Mouse (Mus musculus) mouse embryonic stem cell (cell line): ENCODE measurements around the gene Ccdc85a.

ENCODE experiments used
- in situ Hi-C, 2 experiments: fragments of 300-500 bp; cut with MboI; formaldehyde crosslinking; loops; 1 replicate in 1 of 2; 3 replicates in 1 of 2; pipeline ENCODE4 v1.14.3; 2019 to 2020; ENCODE audit warnings: low sequenced_read_pairs in 2 of 2, low pct_unique_long_range_greater_than_20kb in 1 of 2, mixed read lengths in 1 of 2; ENCODE audit not compliant: unreplicated experiment in 1 of 2

Ccdc85a gene

GRCm38 (mm10) chr11:28583911-28584434 is at the start of gene Ccdc85a:
Gene Ccdc85a (minus strand): TSS chr11:28584324.
- in situ Hi-C loops, result loop anchor here in 1 of 2 experiments (25.0 kb wide), 1 partner anchor 547 kb away; no protein-coding TSS in a partner anchor

- in situ Hi-C loops, result no loop called here
These were observed 49.5 kb upstream of the Ccdc85a start for GRCm38 (mm10) chr11:28633571-28634125.

DNA sequence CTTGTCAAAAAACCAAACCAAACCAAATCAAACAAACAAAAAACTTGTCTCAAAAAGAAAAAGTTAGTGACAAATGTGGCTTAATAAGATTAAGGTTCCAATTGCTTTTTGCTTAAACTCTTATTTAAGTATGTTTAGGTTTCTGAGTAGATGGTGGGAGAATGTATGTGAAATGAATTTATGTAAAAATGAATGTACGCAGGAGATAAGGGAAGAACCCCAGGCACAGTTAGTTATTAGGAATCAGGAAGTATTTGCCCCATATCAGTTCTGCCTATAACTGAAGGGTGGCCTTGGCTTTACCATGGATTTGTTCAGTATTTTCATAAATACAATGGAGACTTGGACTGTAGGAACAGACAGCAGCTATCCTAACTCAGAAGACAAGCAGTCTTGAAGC is 49.0 kb upstream of the Ccdc85a start:
- in situ Hi-C loops, result no loop called here

DNA sequence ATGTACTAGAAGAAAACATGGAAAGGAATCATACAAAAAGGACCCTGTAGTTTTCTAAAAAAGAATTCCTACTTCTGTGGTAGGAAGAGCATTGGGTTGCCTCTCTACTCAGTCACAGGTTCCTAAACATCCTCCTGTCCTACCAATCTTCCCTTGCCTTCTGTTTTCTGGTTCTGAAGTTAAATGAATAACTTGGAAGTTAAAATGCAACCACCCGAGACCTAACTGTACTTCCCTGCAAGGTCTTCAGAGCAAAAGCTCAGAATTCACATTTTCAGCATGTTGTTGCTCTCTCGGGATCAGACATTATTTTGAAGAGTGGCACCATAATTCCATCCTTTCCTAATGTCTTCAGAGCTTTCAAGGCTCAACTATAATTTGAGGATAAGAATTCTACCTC is 46.6 kb upstream of the Ccdc85a start:
- in situ Hi-C loops, result no loop called here

DNA sequence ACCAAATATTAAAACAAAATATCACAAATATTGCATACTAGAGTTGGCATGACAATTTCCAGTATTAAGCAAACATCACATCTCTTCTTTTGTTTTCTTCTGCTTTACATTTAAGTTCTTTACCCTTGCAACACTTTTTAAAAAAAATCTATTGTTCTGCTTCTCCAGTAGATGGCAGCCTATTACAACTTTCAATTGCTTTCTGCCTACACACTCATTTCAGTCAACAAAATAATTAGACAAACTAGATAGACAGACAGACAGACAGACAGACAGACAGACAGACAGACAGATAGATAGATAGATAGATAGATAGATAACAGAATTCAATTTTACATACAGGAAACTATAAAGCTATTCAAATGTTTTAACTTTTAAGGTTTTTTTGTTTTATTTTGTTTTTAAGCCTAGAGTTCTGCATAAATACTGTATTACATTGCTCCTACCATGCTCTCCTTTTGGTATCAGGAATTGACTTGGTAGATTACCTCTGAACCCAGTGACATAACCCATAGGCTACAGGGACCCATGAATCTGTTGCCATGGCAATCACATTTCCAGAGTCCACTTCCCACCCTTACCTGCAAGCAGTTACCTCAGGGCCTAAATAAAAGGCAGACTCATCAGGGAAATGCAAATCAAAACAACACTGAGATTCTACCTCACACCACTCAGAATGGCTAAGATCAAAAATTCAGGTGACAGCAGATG is 26.8 kb upstream of the Ccdc85a start:
- in situ Hi-C loops, result loop anchor here (25.0 kb wide), 1 partner anchor 201 kb away; no protein-coding TSS in a partner anchor

GRCm38 (mm10) chr11:28583138-28583910 is 800 bp downstream of the Ccdc85a start:
- in situ Hi-C loops, result loop anchor here in 1 of 2 experiments (25.0 kb wide), 1 partner anchor 546 kb away; no protein-coding TSS in a partner anchor

GRCm38 (mm10) chr11:28582218-28582617 is 1.9 kb downstream of the Ccdc85a start:
- in situ Hi-C loops, result loop anchor here in 1 of 2 experiments (25.0 kb wide), 1 partner anchor 545 kb away; no protein-coding TSS in a partner anchor

DNA sequence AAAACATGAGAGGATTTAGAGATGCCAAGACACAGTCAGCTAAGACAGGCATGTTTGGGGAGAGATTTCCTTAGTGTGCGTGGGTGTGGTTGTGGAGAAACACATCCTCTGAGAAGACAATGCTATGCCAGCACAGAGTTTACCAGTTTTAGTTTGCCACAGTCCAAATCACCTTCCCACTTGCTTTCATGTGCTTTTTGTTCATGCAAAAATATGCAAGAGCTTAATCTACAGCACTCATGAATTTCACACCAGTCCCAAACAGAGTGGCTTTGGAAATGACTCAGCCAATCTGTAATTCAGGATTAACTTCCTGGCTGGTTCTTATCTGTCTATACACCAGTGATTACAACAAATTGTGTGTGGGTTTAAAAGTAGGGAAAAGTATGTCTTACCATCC is 11.7 kb downstream of the Ccdc85a start:
- in situ Hi-C loops, result no loop called here

DNA sequence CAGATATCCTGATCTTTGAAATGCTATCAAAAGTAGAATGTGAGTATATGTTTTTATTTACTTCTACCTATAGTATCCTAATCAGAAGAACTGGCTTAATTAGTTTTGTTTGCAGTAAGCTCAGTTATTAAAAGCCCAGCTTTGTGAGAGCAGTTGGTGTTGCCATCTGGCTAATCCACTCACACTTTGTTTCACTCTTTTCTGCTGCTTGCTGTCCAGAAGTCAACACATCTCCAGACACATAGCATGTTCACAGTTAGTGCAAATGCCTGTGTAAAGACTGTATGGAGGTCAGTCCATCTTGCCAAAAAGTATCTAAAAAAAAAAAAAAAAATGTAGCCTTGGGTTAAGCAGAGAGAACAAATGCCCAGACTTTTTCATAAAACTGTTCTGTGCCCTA is 27.7 kb downstream of the Ccdc85a start:
- in situ Hi-C loops, result no loop called here

- in situ Hi-C loops, result no loop called here
These were observed 40.7 kb downstream of the Ccdc85a start for GRCm38 (mm10) chr11:28543429-28543828.

GRCm38 (mm10) chr11:28541307-28541706 is 42.8 kb downstream of the Ccdc85a start:
- in situ Hi-C loops, result no loop called here

DNA sequence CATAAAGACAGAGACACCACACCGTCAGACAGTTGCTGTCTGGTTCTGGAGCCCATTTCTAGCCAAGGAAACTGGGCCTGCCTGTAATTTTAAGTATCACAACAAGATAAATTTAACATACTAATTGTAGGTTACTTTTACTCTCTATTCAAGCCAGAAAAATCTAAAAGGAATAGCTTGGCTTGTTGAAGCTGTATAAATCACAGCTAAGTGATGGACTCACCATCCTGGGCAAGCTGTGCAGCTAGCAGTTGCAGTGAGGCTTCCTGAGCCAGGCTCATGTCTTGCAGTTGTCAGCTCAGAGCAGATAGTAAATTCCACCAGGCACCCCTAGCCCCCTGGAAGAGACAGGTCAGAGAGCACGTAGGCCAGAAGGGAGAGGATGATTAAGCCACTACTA is 50.8 kb downstream of the Ccdc85a start:
- in situ Hi-C loops, result no loop called here

DNA sequence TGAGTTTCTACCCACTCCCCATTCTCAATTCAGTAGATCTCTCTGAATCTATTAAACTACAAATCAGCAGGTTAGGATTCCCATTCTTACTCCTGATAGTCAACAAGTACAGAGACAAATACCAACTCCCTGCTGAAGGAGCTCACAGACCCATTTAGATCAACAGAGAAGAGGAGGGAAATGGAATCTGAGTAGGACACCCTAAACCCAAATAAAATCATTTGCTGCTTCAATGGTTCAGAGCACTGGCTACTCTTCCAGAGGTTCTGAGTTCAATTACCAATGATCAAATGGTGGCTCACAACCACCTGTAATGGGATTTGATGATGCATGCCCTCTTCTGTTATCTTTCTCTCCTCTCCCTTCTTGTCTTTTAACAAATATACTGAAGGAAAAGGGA is 82.9 kb downstream of the Ccdc85a start:
- in situ Hi-C loops, result no loop called here

- in situ Hi-C loops, result no loop called here
These were observed 87.1 kb downstream of the Ccdc85a start for GRCm38 (mm10) chr11:28497034-28497433.

GRCm38 (mm10) chr11:28493362-28493761 is 90.8 kb downstream of the Ccdc85a start:
- in situ Hi-C loops, result no loop called here

DNA sequence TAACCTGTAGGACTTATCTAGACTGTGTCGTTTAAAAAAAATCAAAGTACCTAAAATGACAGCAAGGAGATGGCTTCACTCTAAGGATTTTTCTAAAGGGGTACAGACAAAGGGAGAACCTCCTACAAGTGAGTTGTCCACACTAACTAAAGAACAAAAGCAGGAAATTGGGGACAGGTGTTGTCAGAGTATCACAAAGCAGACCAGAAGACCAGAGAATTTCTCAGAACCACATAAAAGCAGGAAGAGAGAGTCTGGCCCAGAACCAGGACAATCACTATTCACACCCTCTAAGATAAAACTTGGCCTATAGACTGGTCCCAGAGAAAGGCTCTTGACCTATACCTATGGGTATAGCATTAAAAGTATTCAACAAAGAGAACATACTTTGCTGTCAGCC is 92.8 kb downstream of the Ccdc85a start:
- in situ Hi-C loops, result no loop called here

DNA sequence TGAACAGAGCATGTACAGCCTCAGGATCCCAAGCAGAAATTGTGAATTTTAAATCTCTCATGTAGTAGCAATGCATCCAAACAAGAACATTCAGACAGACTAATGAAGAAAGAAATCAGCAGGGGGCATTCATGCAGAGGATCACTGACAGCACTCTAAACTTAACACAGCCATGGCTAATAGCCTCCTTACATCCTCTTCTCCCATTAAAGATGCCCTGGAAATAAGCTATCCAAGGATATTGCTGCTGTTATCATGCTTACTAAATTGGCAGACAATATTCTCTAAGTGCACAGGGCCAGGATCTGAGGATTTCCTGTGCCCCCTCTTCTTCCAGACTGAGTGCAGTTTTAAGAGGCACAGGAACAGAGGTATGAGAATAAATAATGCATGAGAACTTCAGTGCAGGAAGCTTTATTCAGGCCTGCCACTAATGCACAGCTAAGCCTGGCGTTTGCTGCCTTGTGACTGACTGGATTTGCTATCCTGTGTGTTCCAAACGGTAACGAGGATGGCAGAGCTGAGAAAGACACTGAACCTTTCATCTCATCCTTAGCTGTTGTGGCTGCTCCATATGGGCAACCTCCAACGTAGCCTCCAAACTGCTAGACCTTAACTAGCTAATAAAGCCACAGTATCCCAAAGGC is 99.9 kb downstream of the Ccdc85a start:
- in situ Hi-C loops, result no loop called here

DNA sequence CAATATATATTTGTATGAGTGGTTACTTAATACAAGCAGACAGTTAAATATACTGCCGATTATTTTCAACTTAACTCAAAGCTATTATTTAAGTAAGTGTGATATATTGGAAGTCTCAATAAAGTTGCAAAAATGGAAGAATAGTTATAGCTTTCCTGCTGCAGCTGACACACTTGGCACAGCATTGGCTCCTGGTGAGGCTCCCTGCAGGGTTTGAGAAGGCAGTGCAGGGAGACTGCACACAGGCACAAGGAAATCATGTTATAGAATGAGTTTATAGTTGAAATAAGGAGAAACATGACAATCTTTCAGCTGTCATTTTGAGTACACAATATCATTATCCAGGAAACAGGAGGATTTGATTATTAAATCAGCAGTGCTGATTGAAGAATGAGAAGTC is 107.0 kb downstream of the Ccdc85a start:
- in situ Hi-C loops, result no loop called here

DNA sequence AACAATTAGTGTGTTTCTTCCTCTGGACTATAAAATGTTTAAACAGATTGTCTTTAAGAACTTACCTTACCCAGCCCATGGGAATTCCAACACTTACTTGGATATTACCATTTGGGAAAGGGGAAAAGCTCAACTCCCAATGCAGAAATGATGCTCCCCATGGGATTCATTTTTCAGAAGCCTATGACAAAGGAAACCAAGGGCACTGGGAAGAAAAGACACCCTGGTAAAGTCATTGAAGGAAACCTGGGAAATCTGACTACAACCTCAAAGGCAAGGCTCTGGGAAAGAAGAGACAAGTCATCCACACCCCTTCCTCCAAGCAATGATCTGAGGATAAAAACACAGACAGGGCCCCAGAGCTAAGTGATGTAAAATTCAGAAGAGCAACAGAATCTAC is 118.4 kb downstream of the Ccdc85a start:
- in situ Hi-C loops, result no loop called here
